Mouse (Mus musculus) c-Kit-positive CD71-positive TER-119-positive erythroid progenitor cells, embryonic 14.5 days (primary cell): ENCODE results near the gene Mblac2.

Experiments
- DNase-seq: peaks from one replicate; pipeline ENCODE4 v3.0.0-alpha.2; 2013; ENCODE audit warnings: low spot score

The Mblac2 gene

DNA sequence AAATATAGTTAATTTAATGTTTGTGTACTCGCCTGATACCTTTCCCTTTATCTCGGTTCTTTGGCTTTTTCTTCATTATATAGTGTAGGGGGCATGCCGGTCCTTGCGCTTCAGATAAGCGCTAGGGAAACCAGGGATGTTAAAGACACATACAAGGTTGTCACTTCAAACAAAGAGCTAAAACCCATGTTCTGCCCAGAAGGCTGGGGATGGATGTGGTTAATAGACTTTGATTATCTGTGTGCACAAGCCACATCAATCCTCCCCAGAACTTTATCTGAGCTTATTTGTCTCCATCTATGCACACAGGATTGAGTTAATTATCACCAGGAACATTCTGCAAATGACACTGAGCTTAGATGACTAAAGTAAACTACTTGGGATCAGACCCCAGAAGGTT is 25.5 kb downstream of the Mblac2 start:
- no peak for DNase-seq

DNA sequence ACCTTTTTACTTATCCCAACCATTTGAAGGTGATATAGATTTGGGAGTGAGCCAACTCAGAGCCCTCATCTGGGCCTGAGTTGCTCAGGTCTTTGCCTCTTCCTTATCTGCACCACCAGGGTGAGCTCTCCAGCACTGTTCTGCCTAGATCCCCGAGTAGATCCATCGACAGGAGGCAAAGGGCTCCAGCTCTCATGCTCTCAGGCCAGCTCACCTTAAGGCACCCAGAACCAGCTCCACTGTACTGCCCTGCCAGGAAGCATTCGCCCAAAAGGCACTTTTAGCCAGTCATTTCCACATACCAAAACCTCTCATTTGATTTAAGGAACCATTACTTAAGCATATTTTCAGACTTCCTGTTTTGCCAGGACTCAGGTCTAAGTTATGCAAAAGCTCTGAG is 29.8 kb downstream of the Mblac2 start:
- peak; percentile 53 for DNase-seq

DNA sequence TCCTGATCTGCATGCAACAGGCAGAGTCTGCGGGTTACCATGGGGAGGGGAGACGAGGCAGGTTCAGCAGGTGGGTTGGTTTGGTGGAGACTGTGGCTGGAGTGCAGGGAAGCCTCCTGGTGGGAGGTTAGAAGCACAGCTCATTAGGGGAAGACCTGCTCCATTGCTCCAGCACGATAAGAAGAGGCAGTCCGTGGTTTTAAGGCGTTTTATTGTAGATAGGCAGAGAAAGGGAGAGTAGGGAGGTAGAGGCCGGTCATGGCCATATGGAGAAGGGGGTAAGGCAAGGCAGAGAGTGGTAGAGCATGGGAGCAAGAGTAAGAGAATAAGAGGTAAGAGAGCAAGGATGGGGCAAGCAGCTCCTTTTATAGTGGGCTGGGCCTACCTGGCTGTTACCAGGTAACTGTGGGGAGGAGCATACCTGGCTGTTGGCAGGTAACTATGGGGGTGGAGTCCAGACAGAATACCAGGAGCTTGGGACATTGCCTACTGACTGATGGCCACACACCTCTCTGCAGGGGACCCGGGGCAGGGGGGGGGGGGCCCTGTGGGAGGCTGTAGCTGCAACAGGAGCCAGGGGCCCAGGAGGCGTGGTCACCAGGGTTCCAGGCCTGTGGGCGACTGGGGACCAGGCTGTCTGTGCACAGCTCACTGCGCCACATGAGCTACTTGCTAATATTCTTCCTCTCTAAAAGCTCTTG is 32.4 kb downstream of the Mblac2 start:
- DNase-seq, result no peak

DNA sequence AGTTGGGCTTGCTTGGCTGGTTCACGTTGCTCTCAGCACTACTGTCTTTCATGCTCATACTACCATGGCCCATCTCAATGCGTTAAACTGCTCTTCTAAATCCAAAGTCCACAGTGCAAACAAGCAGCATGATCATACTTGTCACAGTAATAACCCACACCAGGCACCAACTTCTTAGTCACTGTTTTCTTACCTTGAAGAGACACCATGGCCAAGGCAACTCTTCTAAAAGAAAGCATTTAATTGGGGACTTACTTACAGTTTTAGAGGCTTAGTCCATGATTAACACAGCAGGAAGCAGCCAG is 32.9 kb downstream of the Mblac2 start:
- no peak for DNase-seq

DNA sequence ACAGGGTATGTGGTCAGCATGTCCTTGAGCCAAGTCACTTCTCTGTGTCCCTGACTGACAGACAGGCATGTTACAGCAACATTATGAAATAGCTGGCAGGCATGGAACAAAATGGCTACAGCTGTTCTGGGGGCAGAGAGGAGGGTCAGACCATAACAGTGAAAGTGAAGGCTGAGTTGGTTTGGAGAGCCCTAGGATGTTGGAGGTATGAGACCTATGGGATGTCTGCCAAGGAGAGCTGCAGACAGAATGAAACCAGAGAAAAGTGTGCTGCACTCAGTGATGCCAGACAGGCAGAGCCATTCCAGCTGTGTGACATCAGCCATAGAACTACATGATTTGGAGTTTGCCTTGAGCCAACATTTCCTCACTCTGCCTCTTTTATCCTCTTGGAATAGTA is 43.7 kb downstream of the Mblac2 start:
- no peak for DNase-seq

DNA sequence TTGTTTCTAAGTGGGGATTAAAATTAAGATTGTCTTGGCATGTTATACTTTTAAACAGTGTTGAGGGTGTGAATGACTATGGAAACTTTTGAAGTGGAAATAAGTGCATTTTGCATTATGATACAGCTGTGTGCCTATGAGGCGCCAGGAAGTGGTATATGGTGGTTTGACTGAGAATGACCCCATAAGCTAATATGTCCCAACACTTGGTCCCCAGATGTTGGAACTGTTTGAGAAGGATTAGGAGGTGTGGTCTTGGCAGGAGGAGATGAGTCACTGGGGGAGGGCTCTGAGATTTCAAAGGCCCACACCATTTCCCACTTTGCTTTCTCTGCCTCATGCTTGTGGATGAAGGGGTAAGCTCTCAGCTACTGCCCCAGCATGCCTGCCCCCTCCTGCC is 44.2 kb downstream of the Mblac2 start:
- no peak for DNase-seq

DNA sequence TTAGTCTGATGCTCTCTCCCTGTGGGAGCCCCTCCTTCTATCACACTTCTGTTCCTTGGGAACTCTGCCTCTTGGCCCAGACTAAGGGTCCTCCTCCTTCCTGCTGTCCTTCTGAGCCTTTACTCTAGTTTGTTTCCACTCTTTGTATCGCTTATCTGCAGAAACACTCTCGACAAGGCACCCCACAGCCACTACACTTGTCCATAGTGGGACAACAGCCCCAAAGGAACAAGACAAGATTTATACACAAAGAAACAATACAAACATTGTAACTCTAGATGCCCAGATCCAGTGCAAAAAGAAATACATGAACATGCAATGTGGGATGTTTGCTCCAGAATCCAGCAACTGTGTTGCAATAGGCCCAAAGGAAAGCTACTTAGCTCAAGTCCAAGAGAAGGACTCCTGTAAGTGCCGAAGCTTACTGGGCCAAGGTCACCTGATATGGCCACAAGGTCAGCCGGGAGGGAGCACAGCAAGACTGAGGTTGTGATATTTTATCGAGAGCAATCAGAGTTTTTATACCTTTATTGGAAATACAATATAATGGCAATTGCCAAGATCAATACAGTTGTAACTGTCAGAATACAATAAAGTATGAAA is 46.0 kb downstream of the Mblac2 start:
- DNase-seq, result no peak

DNA sequence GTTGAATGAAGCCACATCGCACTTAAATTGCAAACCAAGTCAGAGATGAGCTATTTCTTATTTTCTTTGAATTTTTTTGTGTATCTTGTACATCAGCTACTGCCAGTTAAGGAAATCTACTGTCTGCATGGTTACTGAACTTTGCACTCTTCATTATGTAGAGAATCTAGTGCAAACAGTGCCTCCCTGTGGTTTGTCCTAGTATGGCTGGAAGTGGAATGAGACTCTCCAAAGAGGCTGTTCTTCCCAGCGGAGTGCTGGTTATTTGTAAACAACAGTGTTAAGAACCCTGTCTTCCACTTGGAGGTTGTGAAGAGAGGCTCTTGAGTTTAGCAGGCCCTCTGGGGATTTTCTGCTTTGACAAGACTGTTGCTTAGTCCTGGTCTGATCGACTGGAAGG is 49.2 kb downstream of the Mblac2 start:
- peak; percentile 54 for DNase-seq

DNA sequence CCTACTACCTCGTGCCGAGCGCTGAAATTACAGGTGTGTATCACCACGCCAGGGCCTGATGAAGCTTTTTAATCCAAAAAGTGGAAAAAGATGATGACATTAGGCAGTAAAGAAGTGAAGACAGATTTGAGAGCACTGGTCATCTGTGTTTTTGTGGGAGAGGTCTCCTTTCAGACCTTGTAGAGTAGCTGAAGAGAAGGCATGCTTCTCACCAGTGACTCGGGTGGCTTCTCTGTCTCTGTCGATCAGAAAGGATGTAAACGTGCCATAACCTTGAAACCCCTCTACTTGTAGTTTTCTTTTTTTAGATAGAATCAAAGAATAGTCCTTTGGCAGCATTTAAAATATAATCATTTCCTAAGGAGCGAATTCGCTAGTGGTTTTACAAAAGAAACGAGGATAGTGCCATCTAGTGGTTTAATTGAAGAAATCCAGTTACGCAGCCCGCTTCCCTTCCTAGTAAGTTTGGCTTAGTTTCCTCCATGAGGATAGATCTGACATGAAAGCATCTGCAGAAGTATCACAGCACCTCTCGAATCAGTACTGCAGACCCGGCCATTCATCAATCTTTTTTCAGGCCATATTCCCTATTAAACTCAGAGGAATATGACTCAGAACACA is 50.5 kb downstream of the Mblac2 start:
- peak; percentile 56 for DNase-seq

DNA sequence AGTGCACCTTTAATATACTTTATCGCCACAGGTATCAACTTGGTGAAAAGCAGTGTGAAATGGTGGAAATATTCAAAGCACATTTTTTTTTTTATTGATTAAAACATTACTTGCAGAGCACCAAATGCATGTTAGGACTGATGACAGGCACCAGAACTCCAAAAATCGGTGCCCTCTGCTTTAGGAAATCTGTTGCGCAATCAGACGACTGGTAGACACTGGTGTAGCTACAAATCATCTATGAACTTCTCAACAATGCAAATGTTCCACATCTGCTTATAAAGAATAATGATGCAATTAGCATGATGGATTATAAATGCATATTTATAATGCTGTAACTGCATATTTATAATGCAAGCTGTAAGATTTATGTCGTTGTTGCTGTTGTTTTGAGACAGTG is 53.0 kb downstream of the Mblac2 start:
- DNase-seq, result no peak

DNA sequence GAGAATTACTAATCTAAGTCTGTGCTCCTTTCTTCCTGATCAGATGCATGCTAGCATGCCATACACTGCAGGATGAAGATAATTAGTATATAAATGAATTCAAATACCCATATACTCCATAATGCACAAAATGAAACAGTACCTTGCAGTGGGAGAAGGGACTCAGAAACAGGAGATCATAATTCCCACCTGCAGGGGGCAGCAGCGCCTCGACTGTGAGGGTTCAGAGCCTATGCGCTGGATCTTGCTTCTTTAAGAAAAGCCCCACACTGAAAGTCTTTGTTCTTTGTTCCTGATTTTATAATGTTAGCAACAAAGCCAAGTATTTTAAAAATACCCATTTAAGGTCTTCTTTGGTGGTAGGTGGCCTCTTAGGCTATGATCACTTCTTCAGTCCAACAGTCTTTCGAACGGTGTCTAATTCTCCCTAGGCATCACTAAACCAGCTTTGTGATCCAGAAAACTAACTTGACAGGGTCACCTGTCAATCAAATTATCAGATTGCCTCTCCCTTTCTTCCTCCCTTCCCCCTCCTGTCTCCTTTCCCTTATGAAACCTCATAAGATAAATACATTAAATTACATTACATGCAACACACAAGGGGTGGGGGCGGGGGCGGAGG is 56.0 kb downstream of the Mblac2 start:
- DNase-seq, result peak; percentile 34

DNA sequence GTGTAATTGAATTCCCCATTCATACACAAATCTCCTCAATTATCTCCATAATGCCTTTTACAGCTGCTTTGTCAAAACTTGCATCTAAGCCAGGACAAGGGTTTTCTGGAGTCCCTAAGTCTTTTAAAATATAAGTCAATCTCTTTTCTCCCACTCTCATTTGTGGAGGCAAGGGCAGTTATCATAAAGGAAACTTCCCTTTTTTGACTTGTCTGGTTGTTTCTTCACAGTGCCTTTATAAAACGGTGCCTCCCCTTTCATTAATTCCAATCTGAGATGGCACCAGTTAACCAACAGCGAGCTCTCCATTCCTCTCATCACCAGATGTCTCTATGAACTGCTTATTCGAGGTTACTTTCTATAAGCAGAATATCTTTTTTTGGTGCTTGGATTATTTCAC is 65.1 kb downstream of the Mblac2 start:
- DNase-seq, result no peak

DNA sequence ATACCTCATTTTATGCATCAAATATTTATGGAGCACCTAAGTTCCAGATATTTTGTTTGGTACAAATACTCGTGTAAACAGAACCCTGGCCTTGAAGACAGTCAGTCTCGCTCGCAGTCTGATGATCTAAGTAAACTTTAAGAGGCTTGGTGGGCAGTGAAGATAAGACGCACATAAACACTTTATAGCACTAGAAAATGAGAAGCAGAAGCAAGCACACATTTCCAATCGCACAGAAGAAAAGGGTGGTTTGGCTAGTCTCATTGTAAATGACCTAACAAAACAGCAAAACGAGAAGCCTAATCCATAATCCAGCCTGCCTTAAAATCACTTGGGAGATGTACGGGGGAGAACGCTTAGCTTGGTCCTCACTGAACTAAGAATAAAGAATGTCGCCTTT is 71.3 kb downstream of the Mblac2 start:
- no peak for DNase-seq

DNA sequence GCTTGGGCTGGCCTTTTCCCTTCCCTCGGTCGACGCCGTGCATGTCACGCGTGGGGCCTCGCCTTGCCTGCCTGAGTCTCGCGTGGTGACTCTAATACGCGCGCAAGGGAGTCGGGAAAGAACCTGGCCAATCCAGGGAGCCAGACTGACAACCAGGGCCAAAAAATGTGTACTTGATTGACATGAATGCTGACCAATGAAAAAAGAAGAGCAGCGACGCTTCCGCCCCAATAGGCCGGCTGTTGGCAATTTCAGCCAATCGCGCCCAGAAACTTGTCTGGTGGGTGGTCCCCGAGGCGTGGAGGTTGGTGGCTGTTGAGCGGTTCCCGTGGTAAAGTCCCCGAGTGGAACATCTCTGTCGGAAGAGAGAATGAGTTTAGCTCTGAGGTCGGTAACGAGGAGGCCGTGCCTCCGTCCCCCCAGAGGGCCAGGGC is 71.8 kb downstream of the Mblac2 start, which contains the start of gene Cetn3:
TSS of gene Cetn3 (plus strand) at position 107 of the 434 bp plus-strand sequence.
- peak; percentile 98 for DNase-seq

DNA sequence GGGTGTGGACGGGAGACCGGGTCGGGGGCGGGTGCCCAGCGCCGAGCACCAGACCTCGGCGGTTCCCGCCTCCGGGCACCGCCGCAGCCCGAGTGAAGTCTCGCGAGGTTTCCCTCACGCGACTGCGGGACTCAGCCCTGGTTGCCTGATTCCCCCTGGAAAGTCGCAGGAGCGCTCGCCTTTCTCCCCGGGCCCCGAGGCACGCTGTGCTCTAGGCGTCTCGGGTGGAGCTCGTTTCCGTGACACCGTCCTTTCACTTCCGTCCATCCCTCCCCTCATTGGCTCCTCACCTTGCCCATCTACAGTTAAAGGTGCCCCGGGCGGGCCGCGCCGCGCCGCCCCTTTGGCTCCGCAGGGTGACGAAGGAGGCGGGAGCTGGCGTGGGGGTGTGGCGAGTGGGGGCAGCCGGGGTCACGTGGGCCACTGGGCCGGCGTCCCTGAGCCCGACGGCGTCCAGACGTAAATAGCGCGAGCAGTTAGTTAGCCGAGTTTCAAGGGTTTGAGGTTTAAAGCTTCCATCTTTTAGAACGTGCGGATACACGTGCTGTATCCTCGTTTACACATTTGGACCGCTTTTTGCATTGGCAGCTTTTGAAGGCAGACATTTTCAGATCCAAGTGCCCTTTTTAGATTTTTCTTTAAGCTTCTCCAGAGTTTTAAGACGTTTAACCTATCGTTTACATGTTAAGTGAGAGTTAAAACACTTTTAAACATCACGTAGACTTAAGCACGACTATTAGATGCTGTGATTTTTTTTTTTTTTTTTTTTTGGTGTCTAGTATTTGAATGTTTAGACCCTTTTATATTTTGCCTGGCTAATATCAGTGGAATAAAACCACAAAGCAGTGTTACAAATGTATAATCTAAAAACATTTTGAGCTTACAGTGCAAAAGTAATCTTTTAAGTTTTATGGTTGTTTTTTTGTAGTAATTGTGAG is 72.5 kb downstream of the Mblac2 start:
- DNase-seq, result peak; percentile 96

DNA sequence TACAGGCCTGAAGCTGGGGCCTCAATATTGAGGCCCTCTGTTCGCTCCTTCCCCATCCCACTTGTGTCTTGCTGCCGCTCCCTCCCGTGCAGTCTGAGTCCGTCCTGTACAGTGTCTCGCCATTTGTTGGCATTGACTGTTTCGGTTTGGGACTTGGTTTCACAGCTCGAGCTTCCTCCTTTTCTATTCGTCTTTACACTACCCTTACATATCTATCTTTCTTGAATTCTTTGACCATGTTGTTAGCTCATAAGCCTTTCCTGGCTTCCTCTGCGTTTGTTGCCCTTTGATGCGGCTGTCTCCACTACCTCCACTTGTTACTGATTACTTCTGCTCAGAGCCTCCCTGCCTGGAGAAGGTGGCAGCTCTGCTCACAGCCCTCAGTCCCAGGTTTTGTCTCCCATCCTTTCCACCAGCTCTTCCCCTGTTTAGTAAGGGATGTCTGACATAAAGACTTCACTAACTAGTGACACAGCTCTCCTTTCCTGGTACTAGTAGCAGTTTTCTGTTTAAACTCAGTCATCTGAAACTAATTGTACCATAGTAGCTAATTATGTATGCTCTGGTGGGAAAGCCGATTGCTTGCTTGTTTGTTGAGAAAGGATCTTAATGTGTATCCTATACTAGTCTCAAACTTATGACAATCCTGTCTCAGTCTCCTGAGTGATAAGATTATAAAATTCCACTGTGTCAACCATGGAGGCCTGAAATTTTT is 74.8 kb downstream of the Mblac2 start:
- no peak for DNase-seq

DNA sequence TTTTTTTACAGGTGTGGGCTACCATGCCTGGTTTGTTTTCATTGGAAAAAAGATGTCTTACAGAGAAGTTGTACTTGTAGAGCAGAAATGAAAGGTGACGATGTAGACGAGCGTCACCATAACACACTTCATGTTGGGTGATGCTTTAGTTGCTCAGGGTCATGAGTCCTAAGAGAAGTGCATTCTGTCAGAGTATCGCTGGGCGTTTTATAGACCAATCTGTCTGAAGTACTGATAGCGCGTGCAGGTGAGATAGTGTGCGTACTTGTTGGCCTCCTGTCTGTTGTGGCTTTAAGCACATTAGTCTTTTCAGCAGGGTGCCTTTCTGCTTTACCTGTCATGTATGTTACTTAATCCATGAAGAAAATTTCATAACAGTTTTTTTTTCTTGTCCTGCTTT is 79.0 kb downstream of the Mblac2 start:
- DNase-seq, result no peak

DNA sequence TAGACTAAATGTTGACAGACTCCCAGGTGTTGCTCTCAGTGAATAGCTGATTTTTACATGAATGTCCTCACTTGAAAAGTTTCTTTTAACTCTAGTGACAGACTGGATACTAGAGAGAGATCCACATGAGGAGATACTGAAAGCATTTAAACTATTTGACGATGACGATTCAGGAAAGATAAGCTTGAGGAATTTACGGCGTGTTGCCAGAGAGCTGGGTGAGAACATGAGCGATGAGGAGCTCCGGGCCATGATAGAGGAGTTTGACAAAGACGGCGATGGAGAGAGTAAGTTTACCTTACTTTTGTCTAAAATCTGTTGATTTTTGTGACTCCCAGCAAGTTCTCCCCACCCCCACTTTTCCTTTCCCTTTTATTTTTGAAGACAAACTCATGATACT is 80.7 kb downstream of the Mblac2 start:
- no peak for DNase-seq

DNA sequence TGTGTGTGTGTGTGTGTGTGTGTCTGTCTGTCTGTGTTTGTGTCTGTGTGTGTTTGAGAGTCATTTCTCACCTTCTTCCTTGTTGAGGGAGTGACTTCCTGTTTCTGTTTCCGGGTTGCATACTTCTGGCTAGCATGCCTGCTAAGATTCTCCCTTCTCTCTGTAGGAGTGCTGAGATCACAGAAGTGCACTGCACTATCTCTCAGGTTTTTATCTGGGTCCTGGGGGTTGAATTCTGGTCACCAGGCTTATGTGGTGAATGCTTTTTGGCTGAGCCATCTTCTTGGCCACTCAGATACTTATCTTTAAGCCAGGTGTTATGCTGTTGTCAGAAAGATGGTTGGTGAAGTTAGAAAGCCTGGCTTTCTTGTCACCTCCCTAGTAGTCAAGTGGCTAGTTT is 82.7 kb downstream of the Mblac2 start:
- no peak for DNase-seq

DNA sequence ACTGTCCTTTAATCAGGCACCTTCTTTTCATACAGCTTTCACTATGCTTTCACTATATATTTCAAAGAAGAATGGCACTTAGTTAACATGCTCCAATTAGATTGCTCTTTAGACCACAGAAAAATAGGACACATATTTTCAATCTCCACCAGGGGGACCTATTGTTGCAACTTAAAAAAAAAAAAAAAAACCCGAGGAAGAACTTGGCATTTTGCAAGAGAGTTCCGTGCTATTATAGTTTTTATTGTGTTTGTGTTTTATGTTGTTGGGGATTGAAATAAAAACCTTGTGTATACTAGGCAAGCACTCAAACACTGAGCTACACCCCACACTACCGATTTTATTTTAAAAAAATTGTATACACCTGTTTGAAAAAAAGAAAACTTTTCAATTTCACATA is 90.0 kb downstream of the Mblac2 start:
- DNase-seq, result peak; percentile 18
